Mouse (Mus musculus): ENCODE measurements around the gene Tmem268.

Gene Tmem268

DNA sequence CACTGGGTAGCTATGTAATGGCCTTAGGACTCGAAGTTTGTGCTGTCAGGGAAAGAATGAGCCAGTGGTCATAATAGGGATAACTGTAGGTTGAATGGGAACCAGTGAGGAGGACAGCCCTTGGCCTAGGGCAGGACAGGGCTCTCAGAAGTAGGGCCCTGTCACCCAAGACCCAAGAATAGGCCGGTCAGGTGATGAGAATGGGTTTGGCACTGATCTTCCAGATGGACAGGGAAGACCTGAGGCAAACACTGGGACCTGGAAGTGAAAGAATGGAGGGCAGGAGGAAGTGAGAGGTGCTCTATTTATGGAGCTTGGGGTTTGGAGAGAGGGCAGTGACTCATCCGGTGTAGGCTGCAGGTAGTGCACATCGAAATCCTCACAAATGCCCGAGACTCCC is 1.9 kb upstream of the Tmem268 start:
- DNase-seq, result no peak

DNA sequence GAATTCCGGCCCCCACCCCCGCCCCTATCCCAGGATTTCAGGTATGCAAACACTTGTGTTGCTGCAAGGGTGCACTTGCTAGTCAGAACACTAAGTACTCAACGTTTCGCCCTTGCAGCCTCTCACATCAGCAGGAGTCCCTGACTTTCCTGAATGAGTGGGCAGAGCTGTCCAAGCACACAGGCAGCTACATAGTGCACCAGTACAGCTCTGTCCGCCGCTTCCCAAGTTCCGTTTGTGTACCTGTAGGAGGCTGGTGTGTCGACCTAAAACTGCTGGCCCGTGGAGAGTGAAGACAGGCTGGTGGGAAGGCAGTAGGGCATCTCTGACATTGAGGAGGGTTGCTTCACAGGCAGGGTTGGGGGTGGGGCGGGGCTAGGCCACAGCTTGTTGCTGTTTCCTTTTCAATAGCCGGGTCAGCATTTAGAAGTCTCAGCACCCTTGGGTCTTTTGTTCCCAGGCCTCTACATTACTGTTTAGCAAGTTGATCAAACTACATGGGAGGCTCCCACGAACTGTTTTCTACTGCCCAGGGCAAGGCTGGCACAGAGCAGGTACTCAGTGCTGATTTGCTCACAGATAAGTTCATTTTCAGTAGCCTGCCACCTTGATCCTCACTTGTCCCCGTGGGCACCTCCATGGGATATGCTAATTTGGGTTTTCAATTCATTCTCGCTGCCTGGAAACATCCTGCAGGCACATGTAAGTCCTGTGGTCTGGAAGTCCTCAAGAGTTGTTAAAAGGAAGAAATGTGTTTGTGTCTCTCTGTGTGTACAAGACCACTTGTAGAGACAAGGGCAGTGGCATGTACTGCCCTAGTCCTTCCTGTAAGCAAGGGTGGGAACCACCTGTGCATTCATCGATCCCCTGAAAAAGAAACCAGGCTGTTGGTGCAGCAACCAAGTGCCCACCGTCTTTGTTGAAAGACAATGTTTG is 1.2 kb upstream of the Tmem268 start:
- DNase-seq, result no peak

DNA sequence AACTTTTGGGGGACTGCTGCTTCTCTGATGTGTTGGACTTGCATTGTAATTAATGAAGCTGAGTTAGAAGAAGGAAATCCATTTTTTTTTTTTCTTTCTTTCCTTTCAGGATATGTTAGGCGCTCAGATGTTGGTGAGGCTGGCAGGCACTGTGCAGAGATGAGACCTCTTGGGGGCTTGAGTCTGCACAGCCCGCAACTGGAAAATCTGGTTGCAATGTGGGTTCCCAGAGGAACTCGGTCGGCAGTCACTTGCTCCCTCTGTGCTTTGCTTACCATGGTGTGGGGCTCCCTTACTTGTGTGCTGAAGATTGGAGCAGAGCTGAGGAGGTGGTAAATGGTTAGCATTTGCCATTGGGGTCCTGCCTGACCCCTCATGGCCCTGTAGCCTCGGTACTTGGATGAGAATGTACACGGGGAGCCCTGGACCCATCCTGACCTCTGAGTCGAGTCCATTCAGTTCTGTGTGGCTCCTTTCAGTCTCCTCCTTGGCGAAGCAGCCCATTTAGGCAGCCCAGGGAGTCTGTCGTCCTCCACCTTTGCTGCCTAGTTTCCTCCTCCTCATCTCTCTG is 631 bp downstream of the Tmem268 start:
- DNase-seq, result no peak

DNA sequence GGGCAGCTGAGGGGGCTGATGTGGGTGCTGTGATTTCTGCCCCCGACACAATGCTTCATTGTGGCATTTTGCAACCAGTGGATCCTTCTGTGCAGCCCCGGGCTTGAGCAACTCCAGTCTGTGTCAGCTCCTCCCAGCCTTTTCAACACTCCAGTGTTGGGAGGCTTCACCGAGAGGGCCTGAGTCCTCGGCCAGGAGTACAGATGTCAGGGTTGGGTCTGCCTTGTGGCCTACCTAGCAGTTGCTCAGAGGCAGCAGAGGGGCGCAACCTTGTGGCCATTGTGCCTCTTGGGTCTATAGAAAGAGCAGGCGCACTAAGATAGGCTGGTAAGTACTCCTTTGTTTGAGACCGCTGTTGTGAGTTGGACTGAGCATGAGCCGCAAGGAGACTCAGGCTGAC is 1.5 kb downstream of the Tmem268 start:
- DNase-seq, result no peak

DNA sequence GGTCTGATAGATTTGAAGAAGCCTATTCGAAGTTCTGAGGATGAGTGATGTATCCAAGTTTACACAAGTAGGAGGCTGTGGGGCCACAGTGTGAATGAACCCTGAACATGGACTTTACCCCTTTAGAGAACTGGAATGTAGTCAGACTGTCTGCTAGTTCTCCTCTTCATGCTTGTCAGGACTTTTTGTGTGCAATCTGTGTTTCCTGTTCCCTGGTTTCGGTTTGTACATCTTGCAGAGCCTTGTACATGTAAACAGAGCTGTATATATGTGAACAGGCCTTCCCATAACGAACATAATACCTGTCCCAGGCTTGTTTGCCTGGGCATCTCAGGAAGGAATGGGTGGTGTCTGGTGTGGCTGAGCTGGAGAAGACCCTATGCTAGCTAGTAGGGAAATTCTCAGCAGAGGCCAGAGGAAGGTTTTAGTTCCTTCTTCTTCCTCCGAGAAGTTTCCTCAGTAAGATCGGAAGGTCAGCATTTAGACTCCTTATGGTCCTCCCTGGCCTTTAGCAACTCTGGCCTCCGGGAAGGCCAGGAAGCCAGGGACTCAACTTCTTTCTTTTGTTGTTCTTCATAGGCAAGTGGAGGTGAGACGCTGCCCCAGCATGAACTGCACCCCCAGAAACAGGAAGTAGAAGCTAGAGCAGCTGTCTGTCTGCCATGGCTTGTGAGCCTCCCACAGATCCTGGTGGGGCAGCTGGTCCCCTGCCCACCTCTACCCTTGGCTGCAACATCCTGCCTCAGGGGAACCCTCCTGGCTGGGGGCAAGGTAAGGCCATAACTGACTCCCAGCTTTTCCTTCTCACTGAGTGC is 3.5 kb downstream of the Tmem268 start:
- DNase-seq, result no peak

DNA sequence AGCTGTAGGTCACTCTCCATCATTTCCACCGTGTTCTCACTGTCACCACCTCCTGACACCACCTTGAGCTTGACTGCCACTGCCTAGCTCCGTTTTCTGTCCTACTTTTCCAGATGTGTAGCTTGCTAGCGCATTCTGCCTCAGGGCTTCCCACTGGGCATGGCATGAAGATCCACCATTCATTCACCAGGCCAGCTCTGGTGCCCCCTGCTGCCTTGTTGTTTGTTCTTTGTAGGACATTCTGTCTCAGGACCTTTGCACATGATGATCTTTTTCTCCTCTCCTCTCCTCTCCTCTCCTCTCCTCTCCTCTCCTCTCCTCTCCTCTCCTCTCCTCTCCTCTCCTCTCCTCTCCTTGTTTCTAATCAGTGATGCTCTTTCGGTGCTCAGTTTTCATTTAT is 4.2 kb downstream of the Tmem268 start:
- no peak for DNase-seq

DNA sequence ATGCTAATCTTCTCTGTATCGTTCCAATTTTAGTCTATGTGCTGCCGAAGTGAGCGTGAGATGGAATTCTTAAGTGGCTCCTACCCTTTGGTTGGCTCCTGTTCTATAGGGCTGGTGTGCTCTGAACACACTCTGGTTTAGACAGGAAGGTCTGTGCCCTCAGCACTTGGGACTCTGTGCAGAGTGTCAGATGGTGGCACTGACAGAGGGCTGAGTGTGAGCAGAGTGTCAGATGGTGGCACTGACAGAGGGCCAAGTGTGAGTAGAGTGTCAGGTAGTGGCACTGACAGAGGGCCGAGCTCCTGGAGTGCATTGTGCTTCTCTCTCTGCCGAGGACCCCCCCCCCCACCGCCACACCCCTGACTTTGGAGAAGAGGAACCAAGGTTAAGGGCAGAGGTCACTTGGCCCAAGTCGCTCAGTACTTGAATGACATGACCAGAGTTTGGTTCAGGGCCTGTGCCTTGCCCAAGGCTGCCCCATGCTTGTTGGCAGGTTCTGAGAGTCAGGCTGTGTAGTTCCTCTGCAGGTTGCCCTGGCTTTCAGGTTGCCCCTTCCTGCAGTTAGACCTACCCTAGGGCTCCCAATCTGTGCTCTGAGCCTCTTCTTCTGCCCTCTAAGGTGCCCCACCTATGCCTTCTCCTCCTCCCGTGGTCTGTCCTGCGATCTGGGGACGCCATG is 9.3 kb downstream of the Tmem268 start:
- DNase-seq, result no peak

DNA sequence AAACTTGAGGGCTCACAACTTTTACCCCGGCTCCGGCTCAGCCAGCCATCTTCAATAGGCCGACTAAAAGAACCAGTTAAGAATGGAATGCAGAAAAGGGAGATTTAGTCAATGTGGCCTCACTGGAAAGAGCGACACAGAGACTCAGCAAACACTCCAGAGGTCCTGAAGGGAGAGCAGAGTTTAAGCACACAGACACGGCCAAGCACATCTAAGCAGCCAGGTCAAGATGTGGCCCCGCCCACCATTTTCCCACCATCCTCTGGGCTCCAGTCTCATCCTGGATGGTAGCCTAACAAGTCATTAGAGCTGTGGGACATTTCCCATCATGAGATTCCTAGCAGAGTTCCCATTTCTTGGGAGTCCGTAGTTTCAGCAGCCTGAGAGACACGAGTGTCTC is 10.7 kb downstream of the Tmem268 start:
- no peak for DNase-seq

DNA sequence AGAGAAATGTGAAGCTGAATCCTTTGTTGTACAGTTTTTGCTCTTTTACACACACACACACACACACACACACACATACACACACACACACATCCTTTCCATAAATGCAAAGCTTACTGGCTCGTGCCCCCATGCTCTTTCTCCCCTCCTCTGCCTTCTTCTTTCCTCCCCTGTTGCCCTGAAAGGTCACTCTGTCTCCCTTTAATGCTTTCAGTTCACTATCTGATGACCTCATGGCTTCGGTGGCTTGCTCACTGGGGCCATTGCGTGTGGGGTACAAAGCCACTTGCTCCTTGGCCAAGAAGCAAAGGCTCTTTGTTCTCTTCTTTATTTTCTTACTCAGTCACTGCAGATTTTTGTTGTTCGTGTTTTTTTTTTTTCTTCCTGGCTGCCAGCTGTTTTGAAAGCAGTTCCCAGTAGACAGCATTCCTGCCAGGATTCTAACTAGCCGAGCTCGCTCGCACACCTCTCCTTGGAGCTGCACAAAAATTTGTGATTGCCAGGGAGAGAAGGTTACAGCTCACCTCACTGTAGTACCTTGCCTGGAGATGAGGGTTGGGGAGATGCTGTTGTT is 11.7 kb downstream of the Tmem268 start:
- DNase-seq, result no peak

DNA sequence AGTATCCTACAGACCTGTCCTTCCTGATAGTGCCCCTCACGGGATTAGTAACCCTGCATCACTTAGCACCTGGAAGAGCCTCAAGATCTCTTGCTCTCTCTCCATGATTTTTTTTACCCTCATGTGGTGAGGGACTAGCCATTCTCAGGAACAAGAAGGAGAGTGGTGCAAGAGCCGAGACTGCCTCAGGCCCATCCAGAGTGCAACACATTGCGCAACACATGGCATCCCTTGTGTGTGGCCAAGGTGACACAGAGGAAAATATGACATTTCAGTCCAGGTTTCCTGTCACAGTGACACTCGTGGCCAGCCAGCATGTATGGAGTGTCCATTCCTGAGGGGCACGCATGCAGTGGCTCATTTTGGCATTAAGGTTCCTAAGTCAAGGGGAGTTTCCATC is 14.0 kb downstream of the Tmem268 start:
- no peak for DNase-seq

DNA sequence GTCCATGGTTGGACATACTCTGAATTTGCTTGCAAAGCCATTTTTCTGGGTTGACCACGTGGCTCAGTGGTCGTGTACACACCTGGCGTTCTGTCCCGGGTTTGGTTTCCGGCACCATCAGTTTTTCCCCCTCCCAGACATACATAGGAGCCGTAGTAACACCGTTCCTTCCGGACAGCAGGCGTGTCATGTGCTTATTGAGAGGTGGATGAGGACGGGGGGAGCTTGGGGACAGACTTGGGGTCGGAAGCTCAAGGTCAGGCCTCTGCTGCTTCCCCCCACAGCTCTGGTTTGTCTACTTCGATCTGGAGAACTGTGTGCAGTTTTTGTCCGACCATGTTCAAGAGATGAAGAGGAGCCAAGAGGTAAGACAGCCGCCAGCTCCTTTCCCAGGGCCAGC is 21.1 kb downstream of the Tmem268 start:
- DNase-seq, result no peak

DNA sequence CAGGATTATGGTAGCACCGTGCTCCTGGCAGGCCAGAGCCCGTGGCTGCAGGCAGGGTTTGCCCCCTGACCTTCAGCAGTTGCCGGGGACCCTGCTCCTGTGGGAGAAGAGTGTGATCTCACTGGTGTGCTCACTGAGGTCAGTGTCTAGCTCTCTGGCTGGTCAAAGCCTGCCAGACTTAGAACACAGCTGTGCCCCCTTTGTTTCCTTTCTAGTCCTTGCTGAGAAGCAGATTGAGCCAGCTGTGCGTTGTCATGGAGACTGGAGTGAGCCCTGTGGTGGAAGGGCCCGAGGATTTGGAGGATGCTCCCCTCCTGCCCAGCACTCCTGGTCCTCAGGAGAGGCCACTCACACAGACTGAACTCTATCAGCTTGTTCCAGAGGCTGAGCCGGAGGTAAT is 21.5 kb downstream of the Tmem268 start:
- no peak for DNase-seq

DNA sequence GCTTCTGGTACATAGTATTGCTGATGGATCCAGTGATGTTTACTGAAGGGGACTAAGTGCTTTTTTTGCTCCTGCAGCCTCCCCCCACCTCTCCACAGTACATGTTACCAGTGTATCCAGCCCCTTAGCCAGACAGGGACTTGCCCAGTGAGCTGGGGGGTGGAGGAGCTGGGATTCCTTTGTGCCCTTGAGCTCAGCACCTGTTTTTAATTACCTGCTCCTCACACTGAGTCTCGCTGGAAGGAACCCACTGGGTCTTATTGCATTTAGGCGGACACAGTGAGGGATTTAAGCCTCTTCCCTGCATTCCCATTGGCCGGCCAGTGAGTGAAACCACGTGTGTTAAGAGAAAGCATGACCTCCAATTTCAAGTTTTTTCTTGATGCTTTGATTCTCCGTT is 24.0 kb downstream of the Tmem268 start:
- DNase-seq, result no peak

DNA sequence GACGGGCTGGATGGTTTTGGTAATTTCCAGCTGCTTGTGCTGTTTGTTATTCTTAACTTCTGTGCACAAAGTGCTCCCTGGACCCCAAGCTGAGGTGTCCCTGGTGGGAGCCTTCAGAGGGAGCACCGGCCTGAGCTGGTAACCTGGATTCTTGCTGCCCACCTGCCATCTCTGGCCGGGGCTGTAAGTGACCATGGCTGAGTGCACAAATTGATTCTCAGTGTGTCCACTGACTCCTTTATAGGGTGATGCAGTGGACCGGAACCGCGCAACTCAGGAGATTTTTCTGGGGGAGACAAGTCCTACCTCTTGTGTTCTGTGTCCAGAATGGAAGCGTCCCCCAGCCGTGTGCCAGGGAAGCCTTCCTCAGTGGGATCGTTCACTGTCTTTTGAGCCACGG is 26.6 kb downstream of the Tmem268 start:
- no peak for DNase-seq

DNA sequence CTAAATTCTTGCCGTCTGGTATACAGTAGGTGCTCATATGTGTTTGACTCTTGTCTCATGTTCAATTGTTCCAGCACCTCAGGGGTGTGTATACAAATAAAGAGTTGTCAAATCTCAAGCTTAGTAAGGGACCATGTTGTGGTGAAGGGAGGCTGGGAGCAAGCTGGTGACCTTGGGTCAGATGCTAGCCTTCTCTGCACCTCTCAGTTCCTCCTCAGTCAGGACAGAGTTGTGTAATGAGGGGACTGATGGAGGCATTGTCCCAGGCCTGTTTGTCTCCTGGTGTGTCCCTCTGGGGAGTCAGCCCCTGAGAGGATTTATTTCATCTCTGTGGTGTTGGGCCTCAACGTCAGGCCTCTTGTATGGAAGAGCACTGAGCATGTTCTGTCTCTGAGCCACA is 27.7 kb downstream of the Tmem268 start:
- no peak for DNase-seq

DNA sequence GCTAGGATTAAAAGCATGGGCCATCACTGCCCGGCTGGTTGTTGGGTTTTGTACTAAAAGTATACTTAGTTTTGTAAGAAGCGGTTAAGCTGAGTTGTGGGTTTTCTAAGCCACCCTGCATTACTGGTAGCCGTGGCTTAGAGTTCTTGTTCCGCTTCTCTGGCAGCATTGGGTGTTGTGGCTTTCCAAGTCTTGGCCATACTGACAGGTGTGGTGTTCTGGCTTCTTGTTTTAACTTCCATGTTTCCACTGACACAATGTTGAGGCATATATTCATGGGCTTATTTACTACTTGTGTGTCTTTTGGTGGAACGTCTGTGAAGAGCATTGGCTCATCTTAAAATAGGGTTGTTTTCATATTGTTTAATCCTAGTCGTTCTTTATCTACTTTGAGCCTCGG is 31.4 kb downstream of the Tmem268 start:
- DNase-seq, result no peak

DNA sequence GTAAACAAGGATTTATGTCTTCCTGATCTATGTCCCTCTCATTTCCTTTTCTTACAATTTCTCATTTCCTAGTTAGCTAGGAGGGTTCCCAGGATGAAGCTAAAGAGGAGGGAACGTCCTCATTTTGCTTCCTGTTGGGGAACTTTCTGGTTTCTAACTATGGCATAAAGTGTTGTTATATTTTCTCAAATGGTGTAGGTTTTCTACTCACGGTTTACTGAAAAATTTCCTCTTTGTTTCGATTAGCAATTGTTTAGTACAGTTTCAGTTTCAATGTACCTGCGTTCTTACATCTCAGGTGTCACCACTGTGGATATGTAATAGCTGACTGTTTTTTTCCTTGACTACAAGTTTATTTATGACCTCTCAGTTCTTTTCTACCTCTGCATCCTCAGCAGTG is 32.0 kb downstream of the Tmem268 start:
- DNase-seq, result no peak

DNA sequence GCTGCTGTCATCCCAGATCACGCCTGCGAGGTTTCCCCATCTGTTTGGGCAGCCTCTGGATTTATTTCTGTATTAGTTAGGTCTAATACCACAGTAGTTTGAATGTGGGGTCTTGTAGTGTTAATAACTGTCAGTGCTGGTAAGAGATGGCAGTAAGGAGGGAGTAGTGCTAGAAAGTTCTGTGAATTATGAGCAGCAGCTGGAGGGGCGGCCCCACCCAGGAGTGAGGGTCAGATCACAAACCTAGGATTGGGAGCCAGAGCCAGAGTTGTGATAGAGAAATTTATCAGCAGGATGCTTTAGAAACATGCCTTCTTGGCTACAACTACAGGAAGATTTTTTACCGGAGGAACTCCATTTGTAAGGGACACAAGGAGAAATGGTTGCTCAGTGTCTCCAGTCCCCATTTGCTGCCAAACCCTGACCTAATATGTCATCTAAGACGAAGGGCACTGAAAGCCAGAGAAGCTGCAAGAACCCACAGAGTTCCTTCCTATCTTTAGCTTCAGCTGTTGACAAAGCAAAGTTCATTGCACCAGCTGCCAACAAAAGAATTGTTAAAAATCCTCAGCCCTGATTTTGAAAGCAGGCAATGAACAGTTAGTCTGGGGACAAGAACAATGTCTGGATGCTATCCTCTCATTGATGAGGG is 36.0 kb downstream of the Tmem268 start:
- DNase-seq, result no peak

DNA sequence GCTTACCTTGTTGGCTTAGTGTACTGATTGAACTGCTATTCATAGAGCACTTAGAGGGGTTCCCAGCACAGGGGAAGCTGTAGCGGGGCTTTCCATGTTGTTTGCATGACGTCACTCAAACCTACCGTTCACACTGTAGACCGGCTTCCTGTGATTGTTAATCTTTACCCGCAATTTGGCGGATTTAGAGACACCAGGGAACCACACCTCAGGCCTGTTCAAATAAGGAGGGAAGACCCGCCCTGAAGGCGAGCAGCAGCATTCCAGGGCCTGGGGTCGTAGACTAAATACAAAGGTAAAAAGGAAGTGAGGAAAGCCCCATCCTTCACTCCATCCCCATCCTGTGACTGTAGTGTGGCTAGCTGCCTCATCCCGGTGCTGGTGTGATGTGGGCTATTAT is 36.7 kb downstream of the Tmem268 start:
- DNase-seq, result no peak

DNA sequence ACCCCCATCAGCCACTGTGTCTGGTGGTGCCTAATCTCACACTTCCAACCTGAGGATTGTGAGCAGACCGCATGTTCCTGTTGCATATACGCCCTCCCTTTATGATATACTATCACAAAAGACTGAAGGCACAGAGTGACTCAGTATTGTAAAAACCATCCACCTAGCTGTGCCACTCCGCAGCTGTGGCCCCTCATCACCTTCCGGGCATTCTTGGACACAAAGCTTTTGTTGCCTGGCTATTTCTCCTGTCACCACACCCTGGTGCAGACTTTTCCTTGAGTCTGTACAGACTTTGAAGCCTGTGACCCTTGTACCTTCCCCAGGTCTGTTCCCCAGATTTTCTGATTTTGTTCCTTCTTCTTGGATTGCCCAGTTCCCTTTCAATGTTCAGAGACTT is 37.4 kb downstream of the Tmem268 start:
- DNase-seq, result no peak

DNA sequence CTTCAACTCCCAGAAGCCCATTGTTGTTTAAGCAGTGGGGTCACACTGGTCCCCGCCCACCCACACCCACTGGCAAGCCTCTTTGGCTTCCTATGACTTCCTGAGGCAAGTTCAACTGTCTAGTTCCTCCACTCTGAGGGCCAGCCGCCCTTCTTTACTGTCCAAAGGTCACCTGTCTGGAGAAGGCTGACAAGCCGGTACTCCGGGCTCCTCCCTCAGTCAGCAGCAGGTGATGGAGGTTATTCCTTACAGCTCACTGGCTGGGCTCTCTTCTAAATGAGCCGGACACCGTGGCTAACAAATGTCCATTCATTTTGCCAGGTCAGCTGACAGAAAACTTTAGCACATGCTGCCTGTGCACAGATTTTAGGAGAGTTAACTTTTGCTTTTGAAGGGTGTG is 42.2 kb downstream of the Tmem268 start:
- no peak for DNase-seq

DNA sequence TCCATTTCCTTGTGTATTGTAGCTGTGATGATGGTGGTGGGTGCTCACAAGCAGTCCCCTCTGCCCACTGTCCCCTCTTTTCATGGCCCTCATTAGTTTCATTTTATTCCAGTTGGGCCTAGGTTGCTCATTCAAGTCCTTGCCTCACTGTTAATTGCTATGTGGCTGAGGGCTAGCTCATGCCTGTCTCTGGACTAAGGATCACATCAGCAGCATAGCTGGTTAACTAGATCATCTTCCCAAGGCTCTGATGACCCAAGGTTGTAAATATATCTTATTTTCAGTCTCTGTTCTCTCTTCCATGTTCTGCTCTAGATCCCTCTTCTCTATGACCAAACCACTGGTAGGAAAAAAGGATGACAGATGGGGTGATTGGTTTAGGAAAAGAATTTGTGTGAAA is 42.7 kb downstream of the Tmem268 start:
- no peak for DNase-seq
